Mouse (Mus musculus): Measurements from ENCODE around the gene Grb2. TPM values are rescaled to one million over a fixed set of nuclear protein-coding genes. Genes with fewer than 3 reads are reported as not detected.
"Not testable (repeated sequence)": the region's sequence is repeated elsewhere in the genome, so short reads cannot be mapped to it uniquely, and the experiment has no call there.

Gene Grb2
- polyA plus RNA-seq, 1 experiment from 2014 or later: 40.4 TPM

DNA sequence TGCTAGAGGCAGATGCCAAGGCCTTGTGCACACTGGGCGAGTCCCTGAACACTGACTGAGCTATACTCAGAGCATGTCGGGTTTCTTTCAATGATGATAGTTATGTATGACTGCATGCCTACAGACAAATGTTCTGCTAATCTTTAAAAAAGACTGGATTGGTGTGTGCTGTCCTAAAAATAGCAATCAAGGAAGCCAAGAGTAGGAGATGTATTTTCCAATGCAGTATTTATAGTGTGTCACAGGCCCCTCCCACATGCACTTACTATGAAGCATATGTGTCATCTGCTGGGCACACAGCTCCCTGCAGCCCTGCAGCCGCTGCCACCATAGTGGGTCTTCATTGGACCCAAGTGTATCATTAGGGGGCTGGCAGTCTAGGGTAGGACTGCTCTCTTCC, 55.2 kb downstream of the Grb2 start:
- WGBS (ENCODE audit: insufficient replicate concordance): 88% methylated on average over 3 of the region's 3 CpGs
- Histone ChIP-seq H3K4me1 (ENCODE audit: insufficient read depth) (no peaks in the 10 kb centered on the region), H3K36me3 (replicated peaks; ENCODE audit: insufficient read depth, low read length) (peaks cover 39% of the 10 kb centered on the region), H3K9ac (replicated peaks) (no peak overlapping the region), H3K4me2 (ENCODE audit: low read depth, low read length) (no peak overlapping the region), H3K27me3 (ENCODE audit: insufficient read depth, low read length) (no peaks in the 10 kb centered on the region), H3K27ac (ENCODE audit: low read depth) (no peak overlapping the region), H3K4me3 (ENCODE audit: low read depth, low read length) (no peak overlapping the region), H3K9me3 (ENCODE audit: low read length) (no peaks in the 10 kb centered on the region)
- no peak for TF ChIP-seq CTCF (IDR thresholded peaks at IDR 0.05; ENCODE audit: low read depth)
- TF ChIP-seq EP300 (IDR thresholded peaks at IDR 0.05; ENCODE audit: low read depth): no peak
- ATAC-seq: no peak
- no peak for DNase-seq

DNA sequence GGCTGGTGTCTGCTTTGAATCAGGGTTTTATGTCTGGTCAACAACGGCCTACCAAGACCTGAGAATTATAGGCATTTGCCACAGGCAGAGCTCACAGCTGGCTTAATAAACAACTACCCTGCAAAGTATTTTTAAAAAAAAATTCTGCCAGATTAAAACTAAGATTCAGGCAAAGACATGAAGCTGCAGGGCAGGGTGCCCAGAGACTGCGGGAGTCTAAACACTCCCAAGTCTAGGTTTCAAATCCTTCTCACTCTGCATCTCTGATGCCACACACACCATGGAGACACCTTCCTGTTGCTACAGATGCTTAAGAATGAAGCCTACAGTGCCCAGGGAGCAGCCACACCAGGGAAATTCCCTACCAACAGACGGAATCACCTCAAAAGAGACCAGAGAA, 56.7 kb downstream of the Grb2 start:
- no peaks in the 10 kb centered on the region for H3K4me1 ChIP-seq (ENCODE audit: insufficient read depth)
- H3K36me3 ChIP-seq (replicated peaks; ENCODE audit: insufficient read depth, low read length): peaks cover 49% of the 10 kb centered on the region
- ATAC-seq: no peak
- no peaks in the 10 kb centered on the region for H3K9me3 ChIP-seq (ENCODE audit: low read length)
- H3K9ac ChIP-seq (replicated peaks): no peak overlapping the region
- no peaks in the 10 kb centered on the region for H3K27me3 ChIP-seq (ENCODE audit: insufficient read depth, low read length)
- H3K4me3 ChIP-seq (ENCODE audit: low read depth, low read length): no peak overlapping the region
- TF ChIP-seq CTCF (IDR thresholded peaks at IDR 0.05; ENCODE audit: low read depth): no peak
- H3K27ac ChIP-seq (ENCODE audit: low read depth): no peak overlapping the region
- H3K4me2 ChIP-seq (ENCODE audit: low read depth, low read length): no peak overlapping the region
- DNase-seq: no peak
- WGBS (ENCODE audit: insufficient replicate concordance): 87% methylated on average over 3 of the region's 3 CpGs

DNA sequence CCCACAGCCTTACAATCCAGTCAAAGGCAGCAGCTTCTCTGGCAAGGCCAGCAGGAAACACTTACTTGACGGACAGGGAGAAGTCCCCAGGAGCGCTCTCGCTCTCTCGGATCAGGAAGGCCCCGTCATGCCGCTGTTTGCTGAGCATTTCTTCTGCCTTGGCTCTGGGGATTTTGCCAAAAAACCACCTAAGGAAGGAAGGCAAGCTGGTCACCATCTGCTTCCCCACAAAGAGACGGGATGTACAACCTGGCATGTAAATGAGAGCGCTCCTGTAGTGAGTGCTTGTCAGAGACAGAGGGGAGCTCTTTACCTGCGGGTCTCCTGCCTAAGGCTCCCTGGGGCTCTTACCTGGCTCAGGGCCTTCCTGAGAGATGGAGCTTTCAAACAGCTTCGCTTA, 58.7 kb downstream of the Grb2 start:
- ATAC-seq (no peak), DNase-seq (no peak)
- Histone ChIP-seq H3K4me3 (ENCODE audit: low read depth, low read length) (no peak overlapping the region), H3K9me3 (ENCODE audit: low read length) (no peaks in the 10 kb centered on the region), H3K4me2 (ENCODE audit: low read depth, low read length) (no peak overlapping the region), H3K9ac (replicated peaks) (no peak overlapping the region), H3K4me1 (ENCODE audit: insufficient read depth) (no peaks in the 10 kb centered on the region), H3K27ac (ENCODE audit: low read depth) (no peak overlapping the region), H3K27me3 (ENCODE audit: insufficient read depth, low read length) (no peaks in the 10 kb centered on the region), H3K36me3 (replicated peaks; ENCODE audit: insufficient read depth, low read length) (peaks cover 53% of the 10 kb centered on the region)
- no peak for TF ChIP-seq CTCF (IDR thresholded peaks at IDR 0.05; ENCODE audit: low read depth)
- no peak for TF ChIP-seq EP300 (IDR thresholded peaks at IDR 0.05; ENCODE audit: low read depth)
- WGBS (ENCODE audit: insufficient replicate concordance): 86% methylated on average over 10 of the region's 10 CpGs

DNA sequence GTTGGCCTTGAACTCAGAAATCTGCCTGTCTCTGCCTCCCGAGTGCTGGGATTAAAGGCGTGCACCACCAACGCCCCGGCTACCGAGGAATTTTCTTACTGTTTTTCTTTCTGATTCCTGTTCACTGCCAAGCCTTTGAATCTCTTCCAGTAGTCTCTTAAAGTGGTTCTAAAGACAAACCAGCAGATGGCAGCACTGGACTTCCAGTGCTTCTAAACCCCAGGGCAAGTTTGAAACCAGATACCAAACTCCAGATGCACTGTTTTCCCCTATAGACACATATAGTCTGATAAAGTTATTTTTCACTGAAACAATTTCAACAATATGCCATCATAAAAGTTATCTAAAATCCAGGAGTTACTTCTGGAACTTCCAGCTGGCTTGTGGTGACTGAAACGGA, 60.9 kb downstream of the Grb2 start:
- no peaks in the 10 kb centered on the region for H3K9me3 ChIP-seq (ENCODE audit: low read length)
- H3K9ac ChIP-seq (replicated peaks): no peak overlapping the region
- WGBS (ENCODE audit: insufficient replicate concordance): 59% methylated on average over 6 of the region's 6 CpGs
- peaks cover 52% of the 10 kb centered on the region for H3K36me3 ChIP-seq (replicated peaks; ENCODE audit: insufficient read depth, low read length)
- H3K27me3 ChIP-seq (ENCODE audit: insufficient read depth, low read length): no peaks in the 10 kb centered on the region
- DNase-seq (peak; percentile 57), ATAC-seq (no peak)
- no peak for TF ChIP-seq EP300 (IDR thresholded peaks at IDR 0.05; ENCODE audit: low read depth)
- peak; percentile 80 for TF ChIP-seq CTCF (IDR thresholded peaks at IDR 0.05; ENCODE audit: low read depth)
- no peak overlapping the region for H3K4me2 ChIP-seq (ENCODE audit: low read depth, low read length)
- H3K4me1 ChIP-seq (ENCODE audit: insufficient read depth): no peaks in the 10 kb centered on the region
- H3K4me3 ChIP-seq (ENCODE audit: low read depth, low read length): no peak overlapping the region
- no peak overlapping the region for H3K27ac ChIP-seq (ENCODE audit: low read depth)

DNA sequence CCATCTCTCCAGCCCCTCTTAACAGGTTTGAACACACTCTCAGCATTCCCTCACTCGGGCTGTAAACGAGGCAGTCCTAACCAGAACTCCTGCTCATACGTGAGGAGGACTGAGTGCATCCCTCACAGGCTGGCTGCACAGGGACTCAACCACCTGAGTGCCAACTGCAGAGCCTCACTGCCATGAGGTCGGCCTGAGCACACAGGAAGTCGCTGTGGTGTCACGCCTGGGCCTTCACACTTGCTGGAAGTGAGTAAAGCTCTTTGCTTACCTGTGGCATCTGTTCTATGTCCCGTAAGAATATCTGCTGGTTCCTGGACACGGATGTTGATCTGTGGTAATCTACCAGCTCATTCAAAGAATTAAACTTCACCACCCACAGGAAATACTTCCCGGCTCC, 62.0 kb downstream of the Grb2 start:
- no peak for TF ChIP-seq EP300 (IDR thresholded peaks at IDR 0.05; ENCODE audit: low read depth)
- TF ChIP-seq CTCF (IDR thresholded peaks at IDR 0.05; ENCODE audit: low read depth): no peak
- ATAC-seq: no peak
- DNase-seq: no peak
- no peak overlapping the region for H3K27ac ChIP-seq (ENCODE audit: low read depth)
- no peak overlapping the region for H3K4me3 ChIP-seq (ENCODE audit: low read depth, low read length)
- H3K36me3 ChIP-seq (replicated peaks; ENCODE audit: insufficient read depth, low read length): peaks cover 48% of the 10 kb centered on the region
- no peak overlapping the region for H3K9ac ChIP-seq (replicated peaks)
- H3K27me3 ChIP-seq (ENCODE audit: insufficient read depth, low read length): no peaks in the 10 kb centered on the region
- WGBS (ENCODE audit: insufficient replicate concordance): 88% methylated on average over 9 of the region's 9 CpGs
- no peak overlapping the region for H3K4me2 ChIP-seq (ENCODE audit: low read depth, low read length)
- peaks cover 3% of the 10 kb centered on the region; the same call in 1 of the 2 replicates for H3K4me1 ChIP-seq (ENCODE audit: insufficient read depth)
- H3K9me3 ChIP-seq (ENCODE audit: low read length): no peaks in the 10 kb centered on the region

DNA sequence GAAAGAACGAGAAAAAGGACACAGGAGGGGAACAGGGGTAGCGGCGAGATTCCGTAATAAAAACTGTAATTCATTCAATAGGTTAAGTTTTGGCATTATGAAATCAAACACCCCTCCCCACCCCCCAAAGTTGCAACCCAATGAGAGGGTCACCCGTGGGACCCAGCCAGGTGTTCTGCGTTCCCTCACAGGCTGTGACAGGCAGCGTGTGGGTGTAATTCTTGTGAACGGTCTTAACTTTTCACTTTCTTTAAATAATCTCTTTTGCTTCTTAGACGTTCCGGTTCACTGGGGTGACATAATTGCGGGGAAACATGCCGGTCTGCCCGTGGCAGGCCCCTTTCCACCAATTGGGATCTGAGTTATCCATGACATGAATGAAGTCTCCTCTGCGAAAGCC, 62.9 kb downstream of the Grb2 start:
- peaks cover 48% of the 10 kb centered on the region for H3K36me3 ChIP-seq (replicated peaks; ENCODE audit: insufficient read depth, low read length)
- ATAC-seq; H3K4me2 ChIP-seq (ENCODE audit: low read depth, low read length); H3K27me3 ChIP-seq (ENCODE audit: insufficient read depth, low read length); H3K4me3 ChIP-seq (ENCODE audit: low read depth, low read length); DNase-seq; H3K9me3 ChIP-seq (ENCODE audit: low read length); H3K9ac ChIP-seq (replicated peaks); H3K27ac ChIP-seq (ENCODE audit: low read depth): not testable (repeated sequence)
- H3K4me1 ChIP-seq (ENCODE audit: insufficient read depth): peaks cover 11% of the 10 kb centered on the region
- 88% methylated on average over 14 of the region's 14 CpGs for WGBS (ENCODE audit: insufficient replicate concordance)

DNA sequence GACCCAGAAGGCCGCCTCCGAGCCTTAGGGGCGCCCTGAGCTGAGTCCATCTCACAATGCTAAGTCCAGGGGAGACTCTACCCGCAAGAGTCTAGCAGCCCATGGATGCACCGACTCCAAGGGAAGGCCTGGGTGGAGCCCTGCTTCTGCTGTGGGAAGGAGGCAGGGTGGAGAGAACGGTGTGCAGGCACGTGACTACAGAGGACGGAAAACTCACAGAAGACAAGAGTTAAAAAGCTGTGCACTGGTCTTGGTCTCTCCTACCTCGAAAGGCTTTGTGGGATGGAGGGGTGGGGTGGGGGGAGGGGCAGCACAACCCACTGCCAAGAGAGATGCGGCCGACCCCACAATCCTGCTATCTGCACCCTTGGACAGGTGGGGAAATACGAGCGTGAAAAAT, 64.1 kb downstream of the Grb2 start:
- ATAC-seq (no peak), DNase-seq (no peak)
- H3K9me3 ChIP-seq (ENCODE audit: low read length): no peaks in the 10 kb centered on the region
- no peaks in the 10 kb centered on the region for H3K27me3 ChIP-seq (ENCODE audit: insufficient read depth, low read length)
- H3K4me1 ChIP-seq (ENCODE audit: insufficient read depth): peaks cover 13% of the 10 kb centered on the region
- no peak overlapping the region for H3K4me2 ChIP-seq (ENCODE audit: low read depth, low read length)
- 86% methylated on average over 13 of the region's 13 CpGs for WGBS (ENCODE audit: insufficient replicate concordance)
- H3K27ac ChIP-seq (ENCODE audit: low read depth): no peak overlapping the region
- H3K4me3 ChIP-seq (ENCODE audit: low read depth, low read length): no peak overlapping the region
- no peak overlapping the region for H3K9ac ChIP-seq (replicated peaks)
- H3K36me3 ChIP-seq (replicated peaks; ENCODE audit: insufficient read depth, low read length): peaks cover 39% of the 10 kb centered on the region
- TF ChIP-seq CTCF (IDR thresholded peaks at IDR 0.05; ENCODE audit: low read depth): no peak
- TF ChIP-seq EP300 (IDR thresholded peaks at IDR 0.05; ENCODE audit: low read depth): no peak

Data from liver, postnatal 0 days (tissue).